Mouse (Mus musculus): ENCODE results near the gene 4931408C20Rik.

GRCm38 (mm10) chr1:26685952-26686693 lies 1.1 kb downstream of the 4931408C20Rik start:
- TF ChIP-seq CTCF (IDR thresholded peaks at IDR 0.05; ENCODE audit: low read depth, low read length): no peak
- no peak for TF ChIP-seq POLR2A (IDR thresholded peaks at IDR 0.05; ENCODE audit: extremely low read depth, insufficient read depth, low read length)
